Mouse (Mus musculus) thymus, postnatal 25 days (tissue): ENCODE measurements around the gene Afap1l2.

ENCODE experiments used
- DNase-seq: peaks from one replicate; pipeline ENCODE4 v3.0.0; 2022

The Afap1l2 gene

GRCm38 (mm10) chr19:57007781-57008710, at the start of gene Afap1l2:
Gene Afap1l2 (minus strand): TSS chr19:57008228.
- no peak for DNase-seq

- no peak for DNase-seq
These were observed 49.5 kb upstream of the Afap1l2 start for GRCm38 (mm10) chr19:57057568-57057967.

- no peak for DNase-seq
These were observed 47.4 kb upstream of the Afap1l2 start for GRCm38 (mm10) chr19:57055215-57056120.

GRCm38 (mm10) chr19:57052959-57053358, 44.9 kb upstream of the Afap1l2 start:
- no peak for DNase-seq

- no peak for DNase-seq
These were observed 44.0 kb upstream of the Afap1l2 start for GRCm38 (mm10) chr19:57052016-57052415.

- no peak for DNase-seq
These were observed 41.6 kb upstream of the Afap1l2 start for GRCm38 (mm10) chr19:57049592-57050090.

GRCm38 (mm10) chr19:57047671-57048320, 39.8 kb upstream of the Afap1l2 start:
- DNase-seq, result no peak

- peak; percentile 16 for DNase-seq
These were observed 31.2 kb upstream of the Afap1l2 start for GRCm38 (mm10) chr19:57039258-57039657.

- DNase-seq, result no peak
These were observed 28.8 kb upstream of the Afap1l2 start for GRCm38 (mm10) chr19:57036860-57037259.

GRCm38 (mm10) chr19:57031582-57031981, 23.6 kb upstream of the Afap1l2 start:
- peak; percentile 61 for DNase-seq

- no peak for DNase-seq
These were observed 21.4 kb upstream of the Afap1l2 start for GRCm38 (mm10) chr19:57029461-57029860.

- no peak for DNase-seq
These were observed 20.5 kb upstream of the Afap1l2 start for GRCm38 (mm10) chr19:57028327-57029179.

GRCm38 (mm10) chr19:57026501-57026900, 18.5 kb upstream of the Afap1l2 start:
- no peak for DNase-seq

GRCm38 (mm10) chr19:57017785-57018179, 9.8 kb upstream of the Afap1l2 start:
- DNase-seq, result no peak

- no peak for DNase-seq
These were observed 9.2 kb upstream of the Afap1l2 start for GRCm38 (mm10) chr19:57016995-57017784.

GRCm38 (mm10) chr19:57014808-57015207, 6.8 kb upstream of the Afap1l2 start:
- DNase-seq, result no peak

GRCm38 (mm10) chr19:57013271-57013677, 5.2 kb upstream of the Afap1l2 start:
- DNase-seq, result no peak

GRCm38 (mm10) chr19:57012068-57012467, 4.0 kb upstream of the Afap1l2 start:
- no peak for DNase-seq

- DNase-seq, result no peak
These were observed 2.0 kb upstream of the Afap1l2 start for GRCm38 (mm10) chr19:57010064-57010463.

- DNase-seq, result no peak
These were observed 1.6 kb upstream of the Afap1l2 start for GRCm38 (mm10) chr19:57009653-57010052.

GRCm38 (mm10) chr19:57007291-57007690, 737 bp downstream of the Afap1l2 start:
- DNase-seq, result no peak
